Mouse (Mus musculus): ENCODE data around the gene AF366264. TPM values are rescaled to one million over a fixed set of nuclear protein-coding genes. Genes with fewer than 3 reads are reported as not detected.
"Not testable (repeated sequence)": the region's sequence is repeated elsewhere in the genome, so short reads cannot be mapped to it uniquely, and the experiment has no call there.

The AF366264 gene
- polyA plus RNA-seq (2012; rRNA removed): not detected in 2 replicates

DNA sequence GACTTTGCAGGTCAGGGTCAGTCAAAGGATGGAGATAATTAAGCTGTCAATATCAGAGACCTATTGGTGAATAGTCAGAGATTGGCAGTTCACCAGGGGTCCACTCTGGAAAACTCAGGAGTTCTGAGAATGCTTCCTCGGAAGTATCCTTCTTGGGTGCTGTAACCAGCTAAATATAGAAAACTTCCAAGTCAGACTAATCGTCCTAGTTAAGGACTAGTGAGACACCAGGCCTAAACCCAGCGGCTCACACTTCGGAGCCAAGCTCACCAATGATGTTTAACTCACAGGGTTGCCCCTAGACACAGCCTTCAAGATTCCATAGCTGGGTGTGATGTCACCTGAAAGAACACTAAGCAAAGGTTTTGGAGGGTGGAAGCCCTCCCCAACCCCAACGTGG lies at the start of gene AF366264:
TSS of gene AF366264 (minus strand) at position 101 of the 400 bp plus-strand sequence.
- DNase-seq (ENCODE audit: low read depth): not testable (repeated sequence)

DNA sequence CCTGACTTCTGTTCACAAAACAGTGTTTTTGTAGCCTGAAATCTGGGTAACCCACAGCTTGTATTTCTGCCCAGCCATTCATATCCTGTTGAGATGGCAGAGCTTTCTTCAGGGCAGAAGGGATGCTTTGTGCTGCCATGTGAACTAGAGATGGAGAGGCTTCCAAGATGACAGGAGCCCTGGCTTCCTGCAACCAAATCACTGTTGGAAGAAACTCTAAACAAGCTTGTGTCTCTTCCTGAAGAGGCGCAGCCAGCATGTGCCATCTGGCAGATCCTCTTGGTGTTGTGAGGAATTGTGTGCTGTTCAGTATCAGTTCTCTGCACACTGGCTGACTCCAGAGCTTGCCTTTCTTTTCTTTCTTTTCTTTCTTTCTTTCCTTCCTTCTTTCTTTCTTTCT lies 5.1 kb upstream of the AF366264 start:
- DNase-seq (ENCODE audit: low read depth): peak; percentile 8

DNA sequence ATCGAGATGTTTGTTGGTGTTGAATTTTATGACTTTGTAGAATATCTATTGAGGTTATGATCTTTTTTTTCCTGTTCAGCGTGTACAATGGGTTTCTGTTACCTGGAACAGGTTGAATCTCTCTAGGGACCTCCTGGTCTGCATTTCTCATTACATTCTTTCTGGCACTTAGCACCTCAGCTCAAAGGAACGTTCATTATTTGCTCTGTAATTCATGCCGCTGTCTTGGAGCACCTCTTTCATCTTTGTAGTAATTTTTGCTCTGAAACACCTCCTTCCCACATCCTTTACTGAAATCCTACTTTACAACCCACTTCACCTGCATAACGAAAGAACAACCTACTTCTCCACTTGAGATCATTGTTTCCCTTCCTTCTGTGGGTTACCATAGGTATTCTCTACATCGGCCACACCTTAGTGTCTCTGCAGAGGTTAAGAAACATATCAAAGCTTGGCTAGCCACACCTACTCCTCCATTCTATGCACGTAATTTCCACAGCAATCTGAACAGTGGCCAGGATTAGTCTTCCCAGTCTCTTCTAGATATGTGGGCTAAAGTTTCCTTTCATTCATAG lies 9.5 kb downstream of the AF366264 start:
- no peak for DNase-seq (ENCODE audit: low read depth)
- no peak for TF ChIP-seq CTCF (IDR thresholded peaks at IDR 0.05; ENCODE audit: borderline replicate concordance, extremely low read depth, insufficient read depth, insufficient read length)
- no peak for TF ChIP-seq POLR2A (IDR thresholded peaks at IDR 0.05; ENCODE audit: borderline replicate concordance, extremely low read depth, insufficient read depth, insufficient read length, poor library complexity, severe bottlenecking)

DNA sequence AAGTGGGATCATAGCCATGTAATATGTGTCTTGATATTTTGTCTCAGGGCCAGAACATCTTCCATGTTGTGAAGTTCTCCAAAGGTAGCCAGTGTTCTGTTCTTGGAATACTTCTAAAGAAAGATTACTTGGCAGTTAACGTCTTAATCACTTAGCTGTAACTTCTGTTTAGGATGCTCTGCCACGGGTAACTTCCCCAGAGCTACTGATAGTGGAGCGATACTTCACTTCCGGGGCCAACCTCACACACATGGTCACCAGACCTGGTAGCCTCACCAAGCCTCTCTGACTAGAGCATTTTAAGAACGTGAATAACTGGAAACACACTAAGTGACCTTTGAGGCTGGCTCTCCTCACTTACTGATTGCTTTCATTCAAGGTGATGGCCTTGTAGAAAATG lies 38.6 kb downstream of the AF366264 start:
- TF ChIP-seq CTCF (IDR thresholded peaks at IDR 0.05; ENCODE audit: borderline replicate concordance, extremely low read depth, insufficient read depth, insufficient read length): no peak
- DNase-seq (ENCODE audit: low read depth): no peak

DNA sequence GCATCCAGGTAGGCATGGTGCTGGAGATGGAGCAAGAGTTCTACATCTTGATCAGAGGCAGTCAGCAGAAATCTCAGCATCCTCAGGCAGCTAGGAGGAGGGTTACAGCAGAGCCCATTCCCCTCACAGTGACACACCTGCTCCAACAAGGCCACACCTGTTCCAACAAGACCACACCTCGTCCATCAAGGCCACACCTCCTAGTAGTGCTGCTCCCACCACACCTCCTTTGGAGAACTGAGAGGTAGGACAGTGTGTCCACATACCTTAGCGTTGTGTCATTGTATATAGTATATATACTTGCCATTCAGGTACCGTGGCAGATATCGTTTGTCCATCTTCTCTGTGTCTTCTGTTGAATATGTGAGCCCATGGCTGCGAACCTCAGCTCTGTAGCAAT lies 40.5 kb downstream of the AF366264 start:
- no peak for TF ChIP-seq POLR2A (IDR thresholded peaks at IDR 0.05; ENCODE audit: borderline replicate concordance, extremely low read depth, insufficient read depth, insufficient read length, poor library complexity, severe bottlenecking)
- no peak for TF ChIP-seq CTCF (IDR thresholded peaks at IDR 0.05; ENCODE audit: borderline replicate concordance, extremely low read depth, insufficient read depth, insufficient read length)
- no peak for DNase-seq (ENCODE audit: low read depth)

DNA sequence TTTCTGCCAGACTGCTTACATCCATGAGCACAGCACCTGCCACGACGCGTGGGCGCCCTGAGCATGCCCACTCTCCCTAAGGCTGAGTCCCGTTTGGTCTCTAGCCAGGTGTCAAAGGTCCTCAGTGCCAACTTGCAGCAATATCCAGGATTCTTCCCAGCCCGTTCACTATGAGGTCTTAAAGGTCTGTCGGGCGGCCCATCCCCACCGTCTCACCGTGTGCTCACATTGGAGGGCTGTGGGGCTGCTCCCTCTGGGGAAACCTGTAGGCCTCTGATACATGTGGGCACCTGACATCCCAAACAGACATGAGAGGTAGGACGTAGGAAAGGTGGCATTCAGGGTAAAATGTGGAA lies 44.5 kb downstream of the AF366264 start:
- TF ChIP-seq POLR2A (IDR thresholded peaks at IDR 0.05; ENCODE audit: borderline replicate concordance, extremely low read depth, insufficient read depth, insufficient read length, poor library complexity, severe bottlenecking) (no peak), CTCF (IDR thresholded peaks at IDR 0.05; ENCODE audit: borderline replicate concordance, extremely low read depth, insufficient read depth, insufficient read length) (no peak)
- DNase-seq (ENCODE audit: low read depth): no peak

DNA sequence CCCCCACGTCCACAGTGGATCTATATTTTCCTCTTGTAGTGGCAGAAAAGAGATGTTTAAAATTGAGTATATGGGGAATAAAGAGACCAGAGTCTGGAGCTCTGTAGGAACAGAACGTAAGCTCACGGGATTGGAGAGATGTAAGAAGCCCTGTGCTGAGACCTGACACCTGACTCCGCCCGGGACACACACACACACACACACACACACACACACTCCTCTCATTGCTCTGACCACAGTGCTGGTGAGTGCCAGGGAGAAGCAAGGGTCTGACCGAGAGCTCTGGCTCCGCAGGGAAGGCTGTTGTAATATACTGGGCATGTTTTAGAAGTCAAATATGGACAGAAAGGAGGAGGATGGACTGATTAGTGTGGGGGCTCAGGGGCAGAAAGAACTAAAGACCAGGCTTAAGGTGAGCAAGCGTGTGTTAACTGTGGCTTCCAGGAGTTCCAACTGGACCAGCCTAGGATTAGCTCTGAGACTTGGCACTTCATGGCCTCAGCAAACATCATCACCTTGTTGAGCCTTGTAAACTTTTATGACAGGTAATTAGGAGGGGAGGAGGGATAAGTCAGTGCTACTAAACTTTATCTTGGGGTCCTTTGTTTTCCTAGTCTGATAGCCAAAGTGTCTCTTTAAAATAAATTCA lies 45.0 kb downstream of the AF366264 start:
- TF ChIP-seq CTCF (IDR thresholded peaks at IDR 0.05; ENCODE audit: borderline replicate concordance, extremely low read depth, insufficient read depth, insufficient read length): no peak
- TF ChIP-seq POLR2A (IDR thresholded peaks at IDR 0.05; ENCODE audit: borderline replicate concordance, extremely low read depth, insufficient read depth, insufficient read length, poor library complexity, severe bottlenecking): no peak
- DNase-seq (ENCODE audit: low read depth): no peak

DNA sequence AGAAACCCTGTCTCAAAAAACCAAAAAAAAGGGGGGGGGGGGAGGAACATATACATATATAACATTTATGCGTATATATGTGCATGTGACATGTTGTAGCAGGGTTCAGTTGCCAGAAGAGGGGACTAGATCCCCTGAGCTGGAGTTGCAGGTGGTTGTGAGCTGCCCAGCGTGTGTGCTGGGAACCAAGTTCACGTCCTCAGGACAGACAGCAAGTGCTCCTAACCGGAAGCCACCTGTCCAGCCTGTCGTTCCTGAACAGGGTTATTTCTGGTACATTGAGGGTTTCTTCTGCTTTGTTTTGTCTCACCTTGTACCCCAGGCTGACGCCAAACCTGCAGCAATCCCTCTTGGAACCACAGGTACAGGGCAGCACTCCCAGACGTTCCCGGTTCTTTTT lies 48.6 kb downstream of the AF366264 start:
- no peak for DNase-seq (ENCODE audit: low read depth)
- TF ChIP-seq CTCF (IDR thresholded peaks at IDR 0.05; ENCODE audit: borderline replicate concordance, extremely low read depth, insufficient read depth, insufficient read length) (no peak), POLR2A (IDR thresholded peaks at IDR 0.05; ENCODE audit: borderline replicate concordance, extremely low read depth, insufficient read depth, insufficient read length, poor library complexity, severe bottlenecking) (no peak)

DNA sequence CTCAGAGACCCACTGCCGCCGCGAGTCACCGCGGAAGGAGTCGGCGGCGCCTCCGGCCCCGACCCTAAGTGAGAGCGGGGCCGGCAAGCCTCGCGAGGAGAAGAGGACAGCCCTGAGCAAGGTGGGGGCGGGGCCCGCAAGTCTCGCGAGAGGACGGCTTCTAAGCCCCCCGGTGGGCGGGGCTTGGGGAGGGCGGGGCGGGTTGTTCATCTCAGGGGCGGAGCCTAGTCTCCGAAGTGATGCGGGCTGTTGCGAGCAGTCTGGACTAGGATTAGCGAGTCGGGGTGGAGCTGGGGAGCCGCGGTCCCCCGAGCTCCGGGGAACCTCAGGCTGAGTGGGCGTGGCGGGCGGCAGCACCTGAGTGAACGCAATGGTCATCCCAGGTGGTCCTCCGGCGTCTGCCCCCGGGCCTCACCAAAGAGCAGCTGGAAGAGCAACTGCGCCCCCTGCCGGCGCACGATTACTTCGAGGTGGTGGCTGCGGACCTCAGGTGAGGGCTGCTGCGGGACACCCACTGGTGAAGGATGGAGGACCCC lies 52.4 kb downstream of the AF366264 start:
- TF ChIP-seq POLR2A (IDR thresholded peaks at IDR 0.05; ENCODE audit: borderline replicate concordance, extremely low read depth, insufficient read depth, insufficient read length, poor library complexity, severe bottlenecking) (peak; percentile 68; the same call in 1 of the 2 replicates), CTCF (IDR thresholded peaks at IDR 0.05; ENCODE audit: borderline replicate concordance, extremely low read depth, insufficient read depth, insufficient read length) (peak; percentile 92)
- DNase-seq (ENCODE audit: low read depth): peak; percentile 99

DNA sequence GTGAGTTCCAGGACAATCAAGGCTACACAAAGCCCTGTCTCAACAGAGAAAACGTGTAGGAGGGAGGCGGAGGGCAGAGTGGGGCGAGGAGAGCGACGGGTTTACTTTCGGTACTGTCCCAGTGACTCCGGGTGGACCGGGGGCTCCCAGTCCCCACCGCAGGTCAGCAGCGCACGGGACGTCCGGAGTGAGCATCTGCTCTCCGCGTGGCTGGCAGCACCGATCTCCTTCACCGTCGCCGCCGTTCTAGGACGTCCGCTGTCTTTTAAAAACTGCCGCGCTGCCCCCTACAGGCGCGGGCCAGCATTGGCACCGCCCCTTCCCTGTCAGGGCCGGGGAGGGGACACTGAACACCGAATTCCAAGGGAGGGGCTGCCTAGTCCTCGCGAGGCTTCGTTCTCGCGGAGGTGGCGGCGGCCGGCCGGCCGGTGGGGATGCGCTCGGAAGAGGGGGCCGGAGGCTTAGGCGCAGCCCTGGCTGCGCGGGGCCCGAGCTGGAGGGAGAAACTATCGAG lies 52.9 kb downstream of the AF366264 start, which contains the start of gene Upf3a:
TSS of gene Upf3a (plus strand) at position 366 of the 514 bp plus-strand sequence.
- DNase-seq (ENCODE audit: low read depth): peak; percentile 98
- TF ChIP-seq POLR2A (IDR thresholded peaks at IDR 0.05; ENCODE audit: borderline replicate concordance, extremely low read depth, insufficient read depth, insufficient read length, poor library complexity, severe bottlenecking) (no peak; the same call in none of the 2 replicates), CTCF (IDR thresholded peaks at IDR 0.05; ENCODE audit: borderline replicate concordance, extremely low read depth, insufficient read depth, insufficient read length) (peak; percentile 85)

Other genes with a start within 250 kb of the AF366264 start
- 25.2 and 33.3 TPM in 2 replicates for gene Rasa3, start 160.8 kb downstream of the AF366264 start, polyA plus RNA-seq (2012; rRNA removed)
- 1.8 and 2.0 TPM in 2 replicates for gene Cfap97d2, start 132.5 kb downstream of the AF366264 start, polyA plus RNA-seq (2012; rRNA removed)
- gene Cdc16, start 80.7 kb downstream of the AF366264 start, polyA plus RNA-seq (2012; rRNA removed): 123 and 136 TPM in 2 replicates
- gene Upf3a, start 52.8 kb downstream of the AF366264 start, polyA plus RNA-seq (2012; rRNA removed): 20.3 and 26.6 TPM in 2 replicates
- 37.6 and 43.1 TPM in 2 replicates for gene Champ1, start 31.3 kb upstream of the AF366264 start, polyA plus RNA-seq (2012; rRNA removed)
- gene Coprs, start 51.9 kb upstream of the AF366264 start, polyA plus RNA-seq (2012; rRNA removed): 67.6 and 71.3 TPM in 2 replicates

Data from brain, embryonic 14.5 days (tissue).